In the genomic region with DNA sequence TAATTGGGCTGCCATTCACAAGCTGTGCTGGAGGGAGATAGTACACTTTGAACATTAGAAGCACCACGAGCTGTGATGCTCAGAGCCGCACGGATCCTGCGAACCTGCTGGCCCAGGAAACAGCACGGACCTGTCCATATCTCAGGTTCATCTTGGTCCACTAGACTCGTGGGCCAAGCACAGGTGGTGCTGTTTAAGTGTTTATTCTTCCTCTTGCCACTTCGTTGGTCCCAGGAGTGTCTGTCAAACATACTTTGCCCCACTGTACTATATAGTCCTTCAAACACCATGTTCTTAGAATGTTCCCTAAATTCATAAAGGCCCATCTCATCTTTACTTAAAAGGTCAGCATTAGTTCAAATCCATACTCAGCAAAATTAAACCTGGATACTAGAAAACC, we compare ENCODE assay signal across 35 mouse cellular contexts.
"Had no signal": no experiment of that assay in that cellular context is flagged by ENCODE, and none has a peak within 500 bp of the region (broad histone marks: within the 10 kb centered on the region; RNA-seq: fewer than 3 reads in every experiment).

No protein-coding gene starts in this region.

- ATAC-seq: hindbrain, embryonic 16.5 days; hindbrain, postnatal 0 days; inflammation-experienced regulatory T-cells, adult 6 months; intestine, embryonic 15.5 days; intestine, embryonic 16.5 days; intestine, postnatal 0 days had no signal

- H3K36me3 ChIP-seq: heart, embryonic 10.5 days; heart, embryonic 12.5 days; heart, embryonic 13.5 days; heart, embryonic 15.5 days; hindbrain, embryonic 10.5 days; hindbrain, embryonic 12.5 days; hindbrain, embryonic 13.5 days; hindbrain, embryonic 15.5 days; intestine, embryonic 15.5 days; kidney, embryonic 15.5 days had no signal

- H3K9me3 ChIP-seq: heart, embryonic 10.5 days; heart, embryonic 12.5 days; heart, embryonic 13.5 days; heart, embryonic 15.5 days; hindbrain, embryonic 10.5 days; hindbrain, embryonic 12.5 days; hindbrain, embryonic 13.5 days; hindbrain, embryonic 15.5 days; intestine, embryonic 15.5 days; kidney, embryonic 15.5 days had no signal

- H3K9ac ChIP-seq: heart, embryonic 12.5 days; heart, embryonic 13.5 days; heart, embryonic 15.5 days; hindbrain, embryonic 12.5 days; hindbrain, embryonic 13.5 days; hindbrain, embryonic 14.5 days; hindbrain, embryonic 15.5 days; intestine, embryonic 15.5 days; kidney, embryonic 15.5 days had no signal

- H3K4me3 ChIP-seq: heart, adult 2 months; heart, embryonic 10.5 days; heart, embryonic 12.5 days; heart, embryonic 13.5 days; heart, embryonic 15.5 days; hindbrain, embryonic 10.5 days; hindbrain, embryonic 12.5 days; hindbrain, embryonic 13.5 days; hindbrain, embryonic 15.5 days; intestine, embryonic 15.5 days; kidney, embryonic 15.5 days; layer of hippocampus, adult 2 months had no signal

- DNase-seq: heart, adult 2 months; heart, postnatal 10 days; heart, postnatal 14 days; heart, postnatal 36 days; heart, postnatal 4 days; kidney, adult 11 months; kidney, adult 18-20 months; kidney, adult 2 months; kidney, adult 8-10 months; kidney, adult 9 months; kidney, postnatal 10 days; kidney, postnatal 14 days; kidney, postnatal 25 days; kidney, postnatal 36 days; kidney, postnatal 4 days; layer of hippocampus, adult 9-11 months had no signal

- H3K27ac ChIP-seq: heart, adult 2 months; heart, embryonic 10.5 days; heart, embryonic 13.5 days; heart, embryonic 15.5 days; hindbrain, embryonic 10.5 days; hindbrain, embryonic 12.5 days; hindbrain, embryonic 13.5 days; hindbrain, embryonic 14.5 days; hindbrain, embryonic 15.5 days; hindbrain, postnatal 0 days; intestine, embryonic 15.5 days; kidney, embryonic 15.5 days; kidney, postnatal 0 days; layer of hippocampus, adult 2 months had no signal

- H3K4me1 ChIP-seq: heart, embryonic 10.5 days; hindbrain, embryonic 10.5 days; hindbrain, embryonic 12.5 days; hindbrain, embryonic 13.5 days; hindbrain, embryonic 15.5 days; intestine, embryonic 15.5 days had no signal

- H3K4me2 ChIP-seq: heart, embryonic 11.5 days; heart, embryonic 12.5 days; heart, embryonic 13.5 days; heart, embryonic 15.5 days; hindbrain, embryonic 12.5 days; hindbrain, embryonic 13.5 days; hindbrain, embryonic 14.5 days; hindbrain, embryonic 15.5 days; intestine, embryonic 15.5 days; kidney, embryonic 15.5 days had no signal

- H3K27me3 ChIP-seq: heart, embryonic 12.5 days; heart, embryonic 13.5 days; heart, embryonic 15.5 days; hindbrain, embryonic 12.5 days; hindbrain, embryonic 13.5 days; hindbrain, embryonic 15.5 days; intestine, embryonic 15.5 days; kidney, embryonic 15.5 days had no signal
